ENCODE assay signal across 8 mouse cellular contexts in the genomic region with DNA sequence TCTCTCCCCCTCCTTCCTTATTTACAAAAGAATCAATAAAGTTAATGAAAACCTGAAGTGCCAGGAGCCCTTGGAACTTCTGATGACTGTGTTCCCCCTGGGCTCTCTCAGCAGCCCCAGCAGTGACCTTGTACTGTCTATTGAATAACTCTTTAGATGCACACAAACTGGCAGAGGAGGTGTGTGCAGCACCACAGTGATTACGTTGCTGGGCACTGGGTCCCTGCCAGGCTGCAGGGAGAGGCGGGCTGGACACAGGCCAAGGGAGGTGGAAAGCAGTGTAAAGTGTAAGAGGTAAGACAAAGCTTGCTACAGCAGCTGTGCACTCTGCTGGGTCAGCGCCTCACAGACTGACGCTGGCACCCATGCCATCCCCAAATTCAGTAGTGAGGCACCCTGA.
DNase-seq lines count a peak whose midpoint lies in the region; ATAC-seq and TF ChIP-seq lines count a peak whose summit lies in the region.

No protein-coding gene starts in this region.

- no peak overlapping the region for H3K4me3 ChIP-seq in forebrain, embryonic 14.5 days (ENCODE audit: low read depth, low read length)
- no peak overlapping the region for H3K4me3 ChIP-seq in forebrain, postnatal 0 days (ENCODE audit: low read depth, low read length)
- no peak overlapping the region for H3K4me3 ChIP-seq in midbrain, embryonic 13.5 days (replicated peaks)
- H3K4me3 ChIP-seq in midbrain, embryonic 16.5 days (ENCODE audit: low read depth, low read length), result no peak overlapping the region
- H3K4me3 ChIP-seq in midbrain, postnatal 0 days (ENCODE audit: low read depth, low read length), result no peak overlapping the region

- 23% methylated on average over 4 of the region's 4 CpGs for WGBS in forebrain, embryonic 14.5 days
- 26% methylated on average over 4 of the region's 4 CpGs for WGBS in forebrain, postnatal 0 days
- 61% methylated on average over 4 of the region's 4 CpGs for WGBS in midbrain, embryonic 13.5 days
- 42% methylated on average over 4 of the region's 4 CpGs for WGBS in midbrain, embryonic 16.5 days
- WGBS in midbrain, postnatal 0 days, result 47% methylated on average over 4 of the region's 4 CpGs

- no peak for TF ChIP-seq CTCF in forebrain, postnatal 0 days (IDR thresholded peaks at IDR 0.05; ENCODE audit: low read depth)
- no peak for TF ChIP-seq CTCF in midbrain, postnatal 0 days (IDR thresholded peaks at IDR 0.05)

- H3K9me3 ChIP-seq in forebrain, embryonic 14.5 days (replicated peaks; ENCODE audit: control insufficient read depth, low read length), result no peaks in the 10 kb centered on the region
- H3K9me3 ChIP-seq in forebrain, postnatal 0 days (ENCODE audit: low read length), result no peaks in the 10 kb centered on the region
- no peaks in the 10 kb centered on the region for H3K9me3 ChIP-seq in midbrain, embryonic 13.5 days
- no peaks in the 10 kb centered on the region for H3K9me3 ChIP-seq in midbrain, embryonic 16.5 days (replicated peaks; ENCODE audit: control insufficient read depth, low read length, poor library complexity, severe bottlenecking)
- H3K9me3 ChIP-seq in midbrain, postnatal 0 days (ENCODE audit: low read length), result no peaks in the 10 kb centered on the region

- ATAC-seq in forebrain, embryonic 14.5 days, result peak; percentile 54
- ATAC-seq in forebrain, postnatal 0 days, result no peak
- ATAC-seq in midbrain, embryonic 13.5 days, result peak; percentile 49; the same call in 1 of the 2 replicates
- no peak for ATAC-seq in midbrain, embryonic 16.5 days
- ATAC-seq in midbrain, postnatal 0 days (ENCODE audit: low FRiP score), result no peak

- no peak overlapping the region for H3K9ac ChIP-seq in forebrain, embryonic 14.5 days (ENCODE audit: low read length)
- no peak overlapping the region for H3K9ac ChIP-seq in forebrain, postnatal 0 days
- H3K9ac ChIP-seq in midbrain, embryonic 13.5 days (replicated peaks), result no peak overlapping the region
- no peak overlapping the region for H3K9ac ChIP-seq in midbrain, embryonic 16.5 days (ENCODE audit: low read depth, low read length)
- H3K9ac ChIP-seq in midbrain, postnatal 0 days (replicated peaks; ENCODE audit: low read length, poor library complexity, severe bottlenecking), result no peak overlapping the region

- intact Hi-C loops in heart, postnatal 14 days (cut with DNase I), result no loop called here

- no peak overlapping the region for H3K4me2 ChIP-seq in forebrain, embryonic 14.5 days (ENCODE audit: low read length)
- no peak overlapping the region for H3K4me2 ChIP-seq in forebrain, postnatal 0 days (ENCODE audit: low read depth)
- no peak overlapping the region for H3K4me2 ChIP-seq in midbrain, embryonic 13.5 days (replicated peaks)
- H3K4me2 ChIP-seq in midbrain, embryonic 16.5 days (ENCODE audit: low read length), result no peak overlapping the region
- H3K4me2 ChIP-seq in midbrain, postnatal 0 days (ENCODE audit: low read depth, low read length, poor library complexity, severe bottlenecking), result no peak overlapping the region

- H3K36me3 ChIP-seq in forebrain, embryonic 14.5 days (ENCODE audit: control insufficient read depth, insufficient read depth, low read length), result peaks cover 7% of the 10 kb centered on the region
- peaks cover 5% of the 10 kb centered on the region for H3K36me3 ChIP-seq in forebrain, postnatal 0 days (ENCODE audit: insufficient read depth)
- peaks cover 14% of the 10 kb centered on the region for H3K36me3 ChIP-seq in midbrain, embryonic 13.5 days
- H3K36me3 ChIP-seq in midbrain, embryonic 16.5 days (ENCODE audit: control insufficient read depth, insufficient read depth, low read length), result no peaks in the 10 kb centered on the region
- H3K36me3 ChIP-seq in midbrain, postnatal 0 days (ENCODE audit: insufficient read depth, low read length), result no peaks in the 10 kb centered on the region

- no peaks in the 10 kb centered on the region for H3K27me3 ChIP-seq in forebrain, embryonic 14.5 days (replicated peaks; ENCODE audit: control insufficient read depth, insufficient read depth, low read length)
- H3K27me3 ChIP-seq in forebrain, postnatal 0 days (ENCODE audit: insufficient read depth, low read length), result no peaks in the 10 kb centered on the region
- no peaks in the 10 kb centered on the region for H3K27me3 ChIP-seq in midbrain, embryonic 13.5 days
- H3K27me3 ChIP-seq in midbrain, embryonic 16.5 days (ENCODE audit: control insufficient read depth, insufficient read depth, low read depth, low read length), result no peaks in the 10 kb centered on the region
- H3K27me3 ChIP-seq in midbrain, postnatal 0 days (ENCODE audit: insufficient read depth, low read length), result no peaks in the 10 kb centered on the region

- DNase-seq in forebrain, embryonic 14.5 days (ENCODE audit: low spot score), result peak; percentile 81
- DNase-seq in forebrain, postnatal 0 days, result no peak
- peak; percentile 66 to 67 for DNase-seq in heart, postnatal 14 days
- peak; percentile 48 for DNase-seq in midbrain, postnatal 0 days (ENCODE audit: low spot score)
- no peak for DNase-seq in T-cell, adult 2 months (ENCODE audit: low spot score)
- no peak for DNase-seq in cerebellum, adult 9-11 months

- no peak overlapping the region for H3K27ac ChIP-seq in forebrain, embryonic 14.5 days (ENCODE audit: low read depth, low read length)
- H3K27ac ChIP-seq in forebrain, postnatal 0 days (ENCODE audit: low read depth, low read length), result no peak overlapping the region
- peak overlapping the region; percentile 47; the same call in 1 of the 2 replicates for H3K27ac ChIP-seq in midbrain, embryonic 13.5 days
- no peak overlapping the region for H3K27ac ChIP-seq in midbrain, embryonic 16.5 days (ENCODE audit: low read length)
- no peak overlapping the region for H3K27ac ChIP-seq in midbrain, postnatal 0 days (ENCODE audit: low read depth, low read length)

- peaks cover 31% of the 10 kb centered on the region for H3K4me1 ChIP-seq in forebrain, embryonic 14.5 days (ENCODE audit: control insufficient read depth, insufficient read depth, low read length)
- peaks cover 17% of the 10 kb centered on the region; the same call in 1 of the 2 replicates for H3K4me1 ChIP-seq in forebrain, postnatal 0 days (ENCODE audit: insufficient read depth)
- H3K4me1 ChIP-seq in midbrain, embryonic 13.5 days (replicated peaks), result peaks cover 59% of the 10 kb centered on the region
- H3K4me1 ChIP-seq in midbrain, embryonic 16.5 days (ENCODE audit: control insufficient read depth, insufficient read depth, low read length), result peaks cover 48% of the 10 kb centered on the region
- peaks cover 13% of the 10 kb centered on the region for H3K4me1 ChIP-seq in midbrain, postnatal 0 days (ENCODE audit: insufficient read depth, low read length)

Comparison
In these comparisons a context has a peak if more than half of its experiments do, and no peak if none do; other contexts are left out.
1. ATAC-seq: peak in forebrain, embryonic 14.5 days (single experiment) and midbrain, embryonic 13.5 days (single experiment); none in forebrain, postnatal 0 days (single experiment), midbrain, embryonic 16.5 days (single experiment) and midbrain, postnatal 0 days (single experiment).
2. DNase-seq: peak in forebrain, embryonic 14.5 days (single experiment), heart, postnatal 14 days (2 of 2) and midbrain, postnatal 0 days (single experiment); none in forebrain, postnatal 0 days (single experiment), T-cell, adult 2 months (single experiment) and cerebellum, adult 9-11 months (single experiment).